Mouse (Mus musculus): ENCODE results near the gene Hsp90b1. TPM values are rescaled to one million over a fixed set of nuclear protein-coding genes. Genes with fewer than 3 reads are reported as not detected.

Hsp90b1 gene
- total RNA-seq, 4 experiments from 2014 or later = 267 to 424 (median 352) TPM

Small RNA genes within 50 kb of the gene (microRNA-seq; reads per million reads assigned to microRNA genes)
- gene Gm25745 = 1.3 to 2.0 reads per million in 2 experiments

Other genes starting within 250 kb of the Hsp90b1 start
- gene Syn3, start 206.6 kb downstream of the Hsp90b1 start, total RNA-seq (2022) = 10 to 100 TPM; 18.9 to 21.7 (median 19.6) TPM
- gene Ttc41, start 302 bp upstream of the Hsp90b1 start, total RNA-seq (2022) = 1 to 10 TPM in 3 of 4 experiments, under 1 TPM in 1; 0.96 to 1.5 (median 1.1) TPM
- gene Gm49358, start 58.5 kb upstream of the Hsp90b1 start, total RNA-seq (2022) = 10 to 100 TPM; 28.9 to 57.9 (median 42.3) TPM
- 100 to 1,000 TPM; 113 to 152 (median 122) TPM for gene Nt5dc3, start 73.5 kb upstream of the Hsp90b1 start, total RNA-seq (2022)

Data from layer of hippocampus, adult 8-10 months (tissue).